In the genomic region with DNA sequence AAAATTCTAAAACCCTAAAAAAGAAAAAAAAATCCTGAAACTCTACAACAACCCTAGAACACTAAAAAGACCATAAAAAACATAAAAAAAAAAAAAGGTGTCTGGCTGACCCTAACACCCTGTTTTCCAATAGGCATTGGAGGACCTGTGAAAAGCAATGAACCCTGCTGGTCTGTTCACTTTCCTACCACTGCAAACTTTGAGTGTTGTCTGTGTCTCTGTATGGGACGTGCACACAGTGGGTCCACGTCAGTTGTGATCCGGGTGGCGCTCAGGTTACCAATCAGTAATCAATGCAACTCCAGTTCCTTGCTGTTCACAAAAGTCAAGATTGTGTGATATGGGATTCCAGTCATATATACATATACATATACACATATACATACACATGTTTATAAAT, we compare ENCODE assay signal across 19 mouse cellular contexts. TPM values are rescaled to one million over a fixed set of nuclear protein-coding genes. Genes with fewer than 3 reads are reported as not detected.
DNase-seq lines count a peak whose midpoint lies in the region; ATAC-seq and TF ChIP-seq lines count a peak whose summit lies in the region.
"Had no signal": no experiment of that assay in that cellular context is flagged by ENCODE, and none has a peak within 500 bp of the region (broad histone marks: within the 10 kb centered on the region; RNA-seq: fewer than 3 reads in every experiment).

No protein-coding gene starts in this region.

- no peak overlapping the region for H3K4me2 ChIP-seq in liver, embryonic 11.5 days
- no peak overlapping the region for H3K4me2 ChIP-seq in liver, embryonic 12.5 days
- no peak overlapping the region for H3K4me2 ChIP-seq in intestine, embryonic 15.5 days (replicated peaks)
- no peak overlapping the region for H3K4me2 ChIP-seq in forebrain, embryonic 16.5 days (ENCODE audit: low read length)
- H3K4me2 ChIP-seq: hindbrain, embryonic 13.5 days; liver, embryonic 15.5 days had no signal

- no peaks in the 10 kb centered on the region for H3K27me3 ChIP-seq in liver, embryonic 11.5 days (replicated peaks; ENCODE audit: control insufficient read depth, insufficient read depth, low read length)
- no peaks in the 10 kb centered on the region for H3K27me3 ChIP-seq in liver, embryonic 12.5 days (replicated peaks)
- no peaks in the 10 kb centered on the region for H3K27me3 ChIP-seq in intestine, embryonic 15.5 days (replicated peaks)
- no peaks in the 10 kb centered on the region for H3K27me3 ChIP-seq in forebrain, embryonic 16.5 days (replicated peaks; ENCODE audit: control insufficient read depth, insufficient read depth, low read length)
- H3K27me3 ChIP-seq: hindbrain, embryonic 13.5 days; liver, embryonic 15.5 days had no signal

- ATAC-seq in liver, embryonic 11.5 days (replicated peaks; ENCODE audit: low FRiP score), result no peak
- no peak for ATAC-seq in liver, embryonic 12.5 days
- ATAC-seq in intestine, embryonic 15.5 days, result peak; percentile 52; the same call in 1 of the 2 replicates
- ATAC-seq in forebrain, embryonic 16.5 days, result no peak

- WGBS in liver, embryonic 11.5 days, result 93% methylated on average over 4 of the region's 4 CpGs
- WGBS in liver, embryonic 12.5 days (ENCODE audit: insufficient replicate concordance), result 95% methylated on average over 4 of the region's 4 CpGs
- WGBS in intestine, embryonic 15.5 days, result 96% methylated on average over 4 of the region's 4 CpGs
- WGBS in forebrain, embryonic 16.5 days, result 99% methylated on average over 4 of the region's 4 CpGs

- in situ Hi-C loops in ES-E14 (cut with MboI; ENCODE audit: low sequenced_read_pairs in 2 of 2, unreplicated experiment in 2 of 2), result no loop called here

- no peaks in the 10 kb centered on the region for H3K9me3 ChIP-seq in liver, embryonic 11.5 days (ENCODE audit: control insufficient read depth, low read length)
- no peaks in the 10 kb centered on the region for H3K9me3 ChIP-seq in liver, embryonic 12.5 days (replicated peaks)
- no peaks in the 10 kb centered on the region for H3K9me3 ChIP-seq in ES-E14 (ENCODE audit: control insufficient read depth, insufficient read depth, low read depth, low read length)
- H3K9me3 ChIP-seq in intestine, embryonic 15.5 days, result no peaks in the 10 kb centered on the region
- H3K9me3 ChIP-seq in forebrain, embryonic 16.5 days (ENCODE audit: control insufficient read depth, low read length), result no peaks in the 10 kb centered on the region
- H3K9me3 ChIP-seq: embryonic facial prominence, embryonic 10.5 days; hindbrain, embryonic 13.5 days; limb, embryonic 10.5 days; liver, embryonic 15.5 days had no signal

- peak; percentile 33 for DNase-seq in liver, embryonic 11.5 days (ENCODE audit: low spot score)
- DNase-seq in CD4-positive helper T cell, adult 2 months (ENCODE audit: low read depth, low spot score), result peak; percentile 37
- no peak for DNase-seq in ES-E14 (ENCODE audit: low read depth, low spot score)
- DNase-seq in neural tube, embryonic 10.5 days (ENCODE audit: extremely low spot score, low spot score), result no peak
- DNase-seq: adrenal gland, adult 8-10 months; cerebellum, postnatal 10 days; kidney, postnatal 10 days; layer of hippocampus, postnatal 36 days; thymus, adult 2 months had no signal

- no peaks in the 10 kb centered on the region for H3K36me3 ChIP-seq in liver, embryonic 11.5 days (ENCODE audit: control insufficient read depth, insufficient read depth, low read length)
- peaks cover 3% of the 10 kb centered on the region; the same call in 1 of the 2 replicates for H3K36me3 ChIP-seq in liver, embryonic 12.5 days
- H3K36me3 ChIP-seq in ES-E14 (ENCODE audit: control insufficient read depth, insufficient read depth, low read length, poor library complexity, severe bottlenecking), result no peaks in the 10 kb centered on the region
- H3K36me3 ChIP-seq in intestine, embryonic 15.5 days, result no peaks in the 10 kb centered on the region
- no peaks in the 10 kb centered on the region for H3K36me3 ChIP-seq in forebrain, embryonic 16.5 days (ENCODE audit: control insufficient read depth, insufficient read depth)
- H3K36me3 ChIP-seq: embryonic facial prominence, embryonic 10.5 days; hindbrain, embryonic 13.5 days; liver, embryonic 15.5 days had no signal

- H3K27ac ChIP-seq in liver, embryonic 11.5 days (ENCODE audit: low read depth, low read length), result no peak overlapping the region
- H3K27ac ChIP-seq in liver, embryonic 12.5 days, result no peak overlapping the region
- H3K27ac ChIP-seq in ES-E14 (ENCODE audit: insufficient read depth, low read depth, low read length, poor library complexity, severe bottlenecking), result no peak overlapping the region
- H3K27ac ChIP-seq in intestine, embryonic 15.5 days, result no peak overlapping the region
- no peak overlapping the region for H3K27ac ChIP-seq in forebrain, embryonic 16.5 days (ENCODE audit: low read length)
- H3K27ac ChIP-seq: embryonic facial prominence, embryonic 10.5 days; hindbrain, embryonic 13.5 days; limb, embryonic 10.5 days; liver, embryonic 15.5 days had no signal

- H3K4me1 ChIP-seq in liver, embryonic 11.5 days (replicated peaks; ENCODE audit: control insufficient read depth, insufficient read depth, low read length), result no peaks in the 10 kb centered on the region
- H3K4me1 ChIP-seq in liver, embryonic 12.5 days, result peaks cover 11% of the 10 kb centered on the region
- H3K4me1 ChIP-seq in ES-E14 (ENCODE audit: control insufficient read depth in 2 of 2, insufficient read depth in 2 of 2, low read length in 2 of 2, poor library complexity in 1 of 2), result no peaks in the 10 kb centered on the region
- H3K4me1 ChIP-seq in intestine, embryonic 15.5 days (replicated peaks), result no peaks in the 10 kb centered on the region
- no peaks in the 10 kb centered on the region for H3K4me1 ChIP-seq in forebrain, embryonic 16.5 days (replicated peaks; ENCODE audit: control insufficient read depth, insufficient read depth, low read length)
- H3K4me1 ChIP-seq: hindbrain, embryonic 13.5 days had no signal

- no peak overlapping the region for H3K9ac ChIP-seq in liver, embryonic 11.5 days (ENCODE audit: low read depth, low read length)
- H3K9ac ChIP-seq in liver, embryonic 12.5 days, result no peak overlapping the region
- no peak overlapping the region for H3K9ac ChIP-seq in ES-E14 (ENCODE audit: insufficient read depth, low read depth, low read length, poor library complexity, severe bottlenecking)
- no peak overlapping the region for H3K9ac ChIP-seq in intestine, embryonic 15.5 days
- no peak overlapping the region for H3K9ac ChIP-seq in forebrain, embryonic 16.5 days (replicated peaks; ENCODE audit: low read depth, low read length)
- H3K9ac ChIP-seq: hindbrain, embryonic 13.5 days; liver, embryonic 15.5 days had no signal

- no peak overlapping the region for H3K4me3 ChIP-seq in liver, embryonic 11.5 days (ENCODE audit: low read depth, low read length)
- no peak overlapping the region for H3K4me3 ChIP-seq in liver, embryonic 12.5 days
- H3K4me3 ChIP-seq in ES-E14 (ENCODE audit: insufficient read depth in 1 of 2, low read depth in 1 of 2, low read length in 2 of 2, poor library complexity in 1 of 2, severe bottlenecking in 1 of 2), result no peak overlapping the region
- no peak overlapping the region for H3K4me3 ChIP-seq in intestine, embryonic 15.5 days (replicated peaks)
- no peak overlapping the region for H3K4me3 ChIP-seq in forebrain, embryonic 16.5 days (replicated peaks; ENCODE audit: low read length)
- H3K4me3 ChIP-seq: embryonic facial prominence, embryonic 10.5 days; hindbrain, embryonic 13.5 days; limb, embryonic 10.5 days; liver, embryonic 15.5 days had no signal

TF ChIP-seq in ES-E14, 5 proteins besides CTCF, POLR2A, EP300 and RAD21:
- TF ChIP-seq ZC3H11A (IDR thresholded peaks at IDR 0.05; ENCODE audit: borderline replicate concordance, low read depth, low read length) (no peak), ZNF384 (IDR thresholded peaks at IDR 0.05; ENCODE audit: low read depth, low read length) (0 out of 2 replicates have a peak, but pooled peaks have one; percentile 24)

RNA-seq across cellular contexts. Expression of a gene that starts 36.7 kb away (rescaled TPM):
- not detected in 2 replicates for polyA plus RNA-seq in liver, embryonic 11.5 days (2014; fragmentation: Nextera tagmentation; extraction: Ambion mirVana)
- not detected in 2 replicates for polyA plus RNA-seq in liver, embryonic 12.5 days (2016; fragmentation: Nextera tagmentation; extraction: Ambion mirVana)
- total RNA-seq in ES-E14 (2012; rRNA removed), result 0.18 TPM in 1 of 2 replicates, not detected in the other
- 0.14 and 0.19 TPM in 2 replicates for polyA plus RNA-seq in intestine, embryonic 15.5 days (2015; fragmentation: Nextera tagmentation; extraction: Ambion mirVana)
- not detected in 2 replicates for polyA plus RNA-seq in forebrain, embryonic 16.5 days (2015; fragmentation: Nextera tagmentation; extraction: Ambion mirVana)
- total RNA-seq: adrenal gland, adult 8-10 months; gastrocnemius, postnatal 4 days; layer of hippocampus, postnatal 36 days had no signal
- polyA plus RNA-seq: embryonic facial prominence, embryonic 10.5 days; frontal cortex, adult 2 months; heart, embryonic 14.5 days; hindbrain, embryonic 13.5 days; limb, embryonic 10.5 days had no signal

RNA-seq across cellular contexts. Expression of a gene that starts 38.4 kb away (rescaled TPM):
- polyA plus RNA-seq in liver, embryonic 11.5 days (2014; fragmentation: Nextera tagmentation; extraction: Ambion mirVana), result 47.3 and 47.7 TPM in 2 replicates
- 26.5 and 26.7 TPM in 2 replicates for polyA plus RNA-seq in liver, embryonic 12.5 days (2016; fragmentation: Nextera tagmentation; extraction: Ambion mirVana)
- total RNA-seq in ES-E14 (2012; rRNA removed), result 74.8 and 75.2 TPM in 2 replicates
- 37.7 and 43.5 TPM in 2 replicates for polyA plus RNA-seq in intestine, embryonic 15.5 days (2015; fragmentation: Nextera tagmentation; extraction: Ambion mirVana)
- polyA plus RNA-seq in forebrain, embryonic 16.5 days (2015; fragmentation: Nextera tagmentation; extraction: Ambion mirVana), result 67.6 and 75.1 TPM in 2 replicates

Comparison
In these comparisons a context has a peak if more than half of its experiments do, and no peak if none do; other contexts are left out.
1. DNase-seq: peak in liver, embryonic 11.5 days (single experiment) and CD4-positive helper T cell, adult 2 months (single experiment); none in ES-E14 (single experiment) and neural tube, embryonic 10.5 days (single experiment).